Mouse (Mus musculus) lung, adult 2 months (tissue): ENCODE measurements around the gene Zfp69. TPM values are rescaled to one million over a fixed set of nuclear protein-coding genes. Genes with fewer than 3 reads are reported as not detected.

Experiments
- DNase-seq: peaks from one replicate; pipeline ENCODE4 v3.0.0; 2022
- H3K4me1 ChIP-seq: fragments of 200-500 bp; 2 replicates; pipeline ENCODE4 v1.6.1; 2011; ENCODE audit warnings: low read length; ENCODE audit not compliant: control insufficient read depth, insufficient read depth
- H3K4me3 ChIP-seq: fragments of 200-500 bp; replicated peaks from 2 replicates; pipeline ENCODE3; 2011; ENCODE audit warnings: low read depth, mild to moderate bottlenecking, control low read depth, low read length; ENCODE audit errors: extremely low read depth
- CTCF ChIP-seq: fragments of 200-500 bp; IDR thresholded peaks from 2 replicates; pipeline ENCODE4 v1.5.1; 2011; ENCODE audit warnings: mild to moderate bottlenecking, low read length, control low read depth; ENCODE audit not compliant: insufficient read depth
- POLR2A ChIP-seq: fragments of 200-500 bp; IDR thresholded peaks from 2 replicates; pipeline ENCODE4 v1.6.1; 2011; ENCODE audit warnings: low read depth, mild to moderate bottlenecking, control low read depth, low read length, borderline replicate concordance; ENCODE audit errors: extremely low read depth
- WGBS: fragments of 180-500 bp; shearing (Covaris S2); methylation state at CpG from one replicate; pipeline ENCODE4 v1.1.7; 2018; 5-methylcytosine and 5-hydroxymethylcytosine counted together
- polyA plus RNA-seq: library from polyadenylated mRNA; depleted of rRNA; stranded (reverse); fragments of >200 nt; gene quantifications from 2 replicates; pipeline ENCODE4 v1.2.3, GENCODE M21; 2012

Zfp69 gene
- polyA plus RNA-seq, 1 experiment, result 4.3 TPM

- no peak for DNase-seq
- TF ChIP-seq POLR2A (no peak), CTCF (no peak)
- 89% methylated on average over 8 of the region's 8 CpGs for WGBS
- H3K4me1 ChIP-seq, result peaks cover 7% of the 10 kb centered on the region
- H3K4me3 ChIP-seq, result no peak overlapping the region
Observed at GRCm38 (mm10) chr4:120971842-120972241, 20.3 kb upstream of the Zfp69 start.

GRCm38 (mm10) chr4:120969382-120970146 lies 18.1 kb upstream of the Zfp69 start:
- 79% methylated on average over 5 of the region's 5 CpGs for WGBS
- Histone ChIP-seq H3K4me1 (peaks cover 3% of the 10 kb centered on the region; the same call in 1 of the 2 replicates), H3K4me3 (no peak overlapping the region)
- DNase-seq, result no peak
- TF ChIP-seq CTCF (peak; percentile 57), POLR2A (no peak)

GRCm38 (mm10) chr4:120968486-120968885 lies 17.0 kb upstream of the Zfp69 start:
- WGBS, result 90% methylated on average over 9 of the region's 9 CpGs
- Histone ChIP-seq H3K4me3 (no peak overlapping the region), H3K4me1 (no peaks in the 10 kb centered on the region)
- DNase-seq, result no peak
- TF ChIP-seq POLR2A, result no peak
- TF ChIP-seq CTCF, result no peak

- no peak for DNase-seq
- Histone ChIP-seq H3K4me1 (peaks cover 2% of the 10 kb centered on the region; the same call in 1 of the 2 replicates), H3K4me3 (no peak overlapping the region)
- WGBS, result 97% methylated on average over 1 of the region's 1 CpGs
- TF ChIP-seq CTCF (no peak), POLR2A (no peak)
Observed at GRCm38 (mm10) chr4:120955586-120955985, 4.1 kb upstream of the Zfp69 start.

DNA sequence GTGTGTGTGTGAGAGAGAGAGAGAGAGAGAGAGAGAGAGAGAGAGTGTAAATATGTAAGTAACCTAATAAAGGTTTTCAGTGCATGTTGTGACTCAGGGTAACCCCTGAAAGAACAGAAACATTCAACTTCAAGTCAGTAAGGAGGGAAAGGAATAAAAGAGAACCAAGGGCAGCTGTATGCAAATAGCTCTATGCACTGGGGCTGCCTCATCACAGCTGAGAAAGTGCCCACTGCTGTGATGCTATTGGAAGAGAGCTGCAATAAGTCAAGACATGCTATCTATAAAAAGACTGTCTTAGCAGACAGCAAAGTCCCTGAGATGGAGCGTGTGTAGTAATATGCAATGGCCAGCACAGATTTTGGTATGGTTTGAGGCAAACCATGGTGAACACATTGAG lies 2.2 kb upstream of the Zfp69 start:
- no peak for DNase-seq
- TF ChIP-seq CTCF, result no peak
- TF ChIP-seq POLR2A, result no peak
- Histone ChIP-seq H3K4me3 (no peak overlapping the region), H3K4me1 (peaks cover 2% of the 10 kb centered on the region; the same call in 1 of the 2 replicates)
- 85% methylated on average over 1 of the region's 1 CpGs for WGBS

DNA sequence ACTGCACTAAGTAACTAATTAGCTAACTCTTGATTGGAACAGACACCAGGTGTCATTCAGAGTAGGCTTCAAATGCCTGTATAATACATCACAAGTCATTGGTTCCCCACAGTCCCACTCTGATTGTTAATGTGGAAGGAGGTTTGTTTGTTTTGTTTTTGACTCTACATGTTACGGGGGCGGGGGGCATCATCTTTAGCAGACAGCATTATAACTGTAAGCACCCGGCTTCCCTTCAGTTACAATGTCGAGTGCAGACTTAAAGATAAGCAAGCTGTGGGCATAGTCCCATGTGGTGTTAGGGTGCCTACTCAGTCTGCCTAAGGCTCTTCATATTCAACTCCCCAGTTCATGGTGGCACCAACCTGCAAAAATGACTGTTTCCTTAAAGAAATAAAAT lies 1.5 kb upstream of the Zfp69 start:
- no peak for DNase-seq
- whole genome bisulfite sequencing, result 63% methylated on average over 4 of the region's 4 CpGs
- Histone ChIP-seq H3K4me3 (no peak overlapping the region), H3K4me1 (peaks cover 2% of the 10 kb centered on the region; the same call in 1 of the 2 replicates)
- TF ChIP-seq CTCF, result no peak

DNA sequence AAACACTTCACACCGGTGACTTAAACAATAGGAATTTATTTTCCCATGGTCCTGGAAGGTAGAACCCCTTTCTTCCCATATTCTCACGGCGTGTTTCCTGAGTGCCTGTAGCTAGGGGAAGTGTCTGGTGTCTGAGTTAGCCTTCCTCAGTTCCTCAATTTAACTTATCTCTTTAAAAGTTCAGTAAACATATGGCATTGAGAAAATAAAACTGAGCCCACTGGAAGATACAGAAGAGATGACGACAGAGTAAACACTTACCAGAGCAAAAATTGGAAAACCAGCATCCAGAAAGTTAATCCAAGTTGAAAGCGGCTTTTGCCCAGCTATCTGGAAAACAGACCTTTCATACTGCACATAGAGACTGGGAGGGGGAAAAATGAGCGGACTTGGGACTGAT lies 664 bp upstream of the Zfp69 start:
- TF ChIP-seq POLR2A (no peak), CTCF (no peak)
- Histone ChIP-seq H3K4me3 (peak overlapping the region; percentile 85), H3K4me1 (peaks cover 2% of the 10 kb centered on the region; the same call in 1 of the 2 replicates)
- DNase-seq, result peak; percentile 17
- 11% methylated on average over 6 of the region's 6 CpGs for WGBS

DNA sequence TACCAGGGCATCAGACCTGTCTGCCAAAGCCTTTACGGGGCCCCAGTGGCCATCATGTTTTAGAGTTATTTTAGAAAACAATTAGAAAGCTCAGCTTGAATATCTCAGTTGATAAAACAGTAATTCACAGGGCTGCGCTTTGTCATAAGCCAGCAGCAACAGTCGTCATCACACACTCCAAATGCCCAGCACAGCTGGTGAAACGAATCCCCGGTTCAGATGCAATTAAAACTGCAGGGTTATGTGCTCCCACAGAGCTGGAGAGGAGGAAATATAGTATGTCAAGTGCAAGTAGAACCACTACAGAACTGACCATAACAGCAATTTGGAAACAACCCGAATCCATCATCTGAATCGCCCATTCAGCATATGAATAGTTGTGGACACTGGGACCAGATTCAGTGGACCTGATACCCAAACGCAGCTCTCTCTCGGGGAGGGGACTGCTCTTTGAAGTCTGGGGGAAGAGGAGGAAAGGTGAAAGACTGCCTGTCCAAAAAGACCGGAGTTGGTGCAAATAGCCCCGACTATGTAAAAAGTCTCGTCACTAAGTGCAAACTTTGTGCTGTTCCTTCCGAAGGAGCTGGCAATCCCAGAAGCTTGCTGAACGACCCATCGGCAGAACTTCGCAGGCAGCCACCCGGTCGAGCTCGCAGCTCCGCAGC lies 604 bp downstream of the Zfp69 start:
- 3% methylated on average over 20 of the region's 20 CpGs for WGBS

GRCm38 (mm10) chr4:120948938-120949337 lies 2.6 kb downstream of the Zfp69 start:
- TF ChIP-seq CTCF (no peak), POLR2A (no peak)
- WGBS, result 48% methylated on average over 3 of the region's 3 CpGs

More for the DNA sequence above, 604 bp downstream of the Zfp69 start:
- Histone ChIP-seq H3K4me3 (peak overlapping the region; percentile 87), H3K4me1 (peaks cover 2% of the 10 kb centered on the region; the same call in 1 of the 2 replicates)
- TF ChIP-seq CTCF (no peak), POLR2A (no peak)
- no peak for DNase-seq

More at GRCm38 (mm10) chr4:120948938-120949337, 2.6 kb downstream of the Zfp69 start:
- Histone ChIP-seq H3K4me3 (peak overlapping the region; percentile 14), H3K4me1 (peaks cover 2% of the 10 kb centered on the region; the same call in 1 of the 2 replicates)
- no peak for DNase-seq
